Mouse (Mus musculus) neural tube, embryonic 14.5 days (tissue): ENCODE data around the gene Psme4. TPM values are rescaled to one million over a fixed set of nuclear protein-coding genes. Genes with fewer than 3 reads are reported as not detected.
"Not testable (repeated sequence)": the region's sequence is repeated elsewhere in the genome, so short reads cannot be mapped to it uniquely, and the experiment has no call there.

Experiments used
- ATAC-seq: fragments of 200-750 bp; cut with Nextera tagmentation; 2 replicates; pipeline ENCODE4 v1.8.0; 2017; ENCODE audit warnings: low read depth, mild to moderate bottlenecking, moderate TSS enrichment, moderate library complexity
- H3K27ac ChIP-seq: fragments of 300-500 bp; sonication (generic); 2 replicates; pipeline ENCODE4 v1.5.1; 2014; ENCODE audit warnings: low read depth, mild to moderate bottlenecking, control low read depth, low read length, moderate library complexity, mixed read lengths
- H3K27me3 ChIP-seq: fragments of 300-500 bp; sonication (generic); 2 replicates; pipeline ENCODE4 v1.6.1; 2014; ENCODE audit warnings: low read length; ENCODE audit not compliant: control insufficient read depth, insufficient read depth
- H3K36me3 ChIP-seq: fragments of 300-500 bp; sonication (generic); 2 replicates; pipeline ENCODE4 v1.6.1; 2014; ENCODE audit warnings: low read length, mixed read lengths; ENCODE audit not compliant: control insufficient read depth, insufficient read depth
- H3K4me1 ChIP-seq: fragments of 300-500 bp; sonication (generic); 2 replicates; pipeline ENCODE4 v1.6.1; 2014; ENCODE audit warnings: low read length; ENCODE audit not compliant: control insufficient read depth, insufficient read depth
- H3K4me2 ChIP-seq: fragments of 300-500 bp; sonication (generic); 2 replicates; pipeline ENCODE4 v1.6.1; 2014; ENCODE audit warnings: mild to moderate bottlenecking, low read depth, low read length, control low read depth
- H3K4me3 ChIP-seq: fragments of 300-500 bp; sonication (generic); 2 replicates; pipeline ENCODE4 v1.5.1; 2014; ENCODE audit warnings: low read depth, low read length, control low read depth, mixed read lengths
- H3K9ac ChIP-seq: fragments of 300-500 bp; sonication (generic); replicated peaks from 2 replicates; pipeline ENCODE4 v1.6.1; 2014; ENCODE audit warnings: low read depth, mild to moderate bottlenecking, control low read depth, low read length, mixed read lengths
- H3K9me3 ChIP-seq: fragments of 300-500 bp; sonication (generic); 2 replicates; pipeline ENCODE4 v1.6.1; 2016; ENCODE audit warnings: low read length; ENCODE audit not compliant: control insufficient read depth
- WGBS: fragments of 180-500 bp; shearing (Covaris S2); extraction: QIAGEN DNeasy Blood & Tissue Kit; methylation state at CpG from one replicate; pipeline ENCODE4 v1.1.7; 2014; 5-methylcytosine and 5-hydroxymethylcytosine counted together
- polyA plus RNA-seq: library from polyadenylated mRNA; unstranded; fragments of >200 nt; fragmentation: Nextera tagmentation; extraction: Ambion mirVana; gene quantifications from 2 replicates; pipeline ENCODE4 v1.2.1, GENCODE M21; 2014

Psme4 gene
- polyA plus RNA-seq, 1 experiment from 2014 or later = 28.1 TPM

GRCm38 (mm10) chr11:30754486-30754854 lies 17.1 kb upstream of the Psme4 start:
- not testable (repeated sequence) for H3K4me1 ChIP-seq, H3K27me3 ChIP-seq, H3K27ac ChIP-seq, H3K9me3 ChIP-seq, ATAC-seq, H3K36me3 ChIP-seq
- 72% methylated on average over 4 of the region's 4 CpGs for WGBS
- peak overlapping the region; percentile 98 for H3K4me2 ChIP-seq
- peak overlapping the region; percentile 64 for H3K9ac ChIP-seq
- H3K4me3 ChIP-seq = peak overlapping the region; percentile 57

DNA sequence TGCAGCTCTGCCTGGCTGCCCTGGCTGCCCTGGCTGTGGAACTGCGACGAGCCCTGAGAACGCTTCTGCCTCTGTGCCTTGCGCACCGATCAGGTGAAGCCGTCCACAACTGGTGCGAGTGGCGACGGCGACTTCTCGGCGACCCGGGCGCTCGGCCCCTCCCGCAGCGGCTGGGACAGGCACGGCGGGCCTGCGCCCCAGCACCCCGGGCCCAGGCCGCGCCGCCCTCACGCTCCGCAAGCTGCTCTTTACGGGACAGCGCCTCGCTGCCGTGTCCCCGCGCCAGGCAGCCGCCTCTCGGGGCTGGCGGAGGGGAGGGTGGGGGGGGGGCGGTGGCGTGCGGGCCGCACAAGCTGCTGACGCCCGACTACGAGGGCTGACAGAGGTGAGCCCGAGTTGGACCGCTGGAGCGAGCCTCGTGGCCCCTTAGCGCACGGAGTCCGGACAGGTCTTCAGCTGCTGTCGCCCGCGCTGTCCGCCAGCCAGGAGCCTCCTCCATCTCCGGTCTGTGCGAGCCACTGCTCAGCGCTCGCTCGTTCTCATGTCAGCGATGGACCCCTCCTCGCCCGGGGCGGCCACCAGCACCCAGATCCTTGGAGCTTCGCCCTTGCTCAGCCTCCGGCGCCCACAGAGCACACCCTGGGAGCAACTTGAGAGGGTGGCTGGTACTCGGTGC lies 16.5 kb upstream of the Psme4 start:
- Histone ChIP-seq H3K4me3 (peak overlapping the region; percentile 57), H3K9me3 (no peaks in the 10 kb centered on the region), H3K36me3 (no peaks in the 10 kb centered on the region), H3K4me2 (peak overlapping the region; percentile 98), H3K27ac (no peak overlapping the region), H3K9ac (peak overlapping the region; percentile 64), H3K27me3 (no peaks in the 10 kb centered on the region; the same call in 1 of the 2 replicates), H3K4me1 (no peaks in the 10 kb centered on the region)
- peak; percentile 90 for ATAC-seq
- WGBS = 1% methylated on average over 51 of the region's 66 CpGs

DNA sequence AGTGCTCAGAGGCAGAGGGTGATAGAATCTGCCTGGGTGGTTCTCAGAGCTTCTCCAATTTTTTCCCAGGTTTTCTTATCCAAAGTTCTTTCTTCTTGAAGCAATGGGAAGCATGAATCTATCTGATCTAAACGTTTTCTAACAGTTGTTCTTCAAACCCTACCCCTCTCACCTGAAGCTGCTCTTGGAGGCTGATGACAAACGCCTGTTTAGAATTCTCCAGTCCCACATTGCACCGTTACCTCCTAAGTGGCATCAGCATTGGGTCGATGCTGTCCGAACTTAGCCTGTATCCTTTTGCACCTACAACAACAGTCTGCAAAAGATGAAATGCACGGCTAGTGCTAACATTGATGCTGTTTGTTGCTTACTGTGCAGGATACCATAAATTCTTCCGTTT lies 10.1 kb upstream of the Psme4 start:
- WGBS = 83% methylated on average over 7 of the region's 7 CpGs
- no peaks in the 10 kb centered on the region for H3K4me1 ChIP-seq
- no peak overlapping the region for H3K4me3 ChIP-seq
- no peaks in the 10 kb centered on the region for H3K36me3 ChIP-seq
- H3K27me3 ChIP-seq = no peaks in the 10 kb centered on the region
- no peak overlapping the region for H3K27ac ChIP-seq
- ATAC-seq = no peak
- H3K9ac ChIP-seq = no peak overlapping the region
- H3K9me3 ChIP-seq = no peaks in the 10 kb centered on the region
- no peak overlapping the region for H3K4me2 ChIP-seq

GRCm38 (mm10) chr11:30761891-30762290 lies 9.6 kb upstream of the Psme4 start:
- no peaks in the 10 kb centered on the region for H3K27me3 ChIP-seq
- H3K27ac ChIP-seq = no peak overlapping the region
- H3K9me3 ChIP-seq = no peaks in the 10 kb centered on the region
- H3K4me3 ChIP-seq = no peak overlapping the region
- H3K4me2 ChIP-seq = no peak overlapping the region
- no peak overlapping the region for H3K9ac ChIP-seq
- no peaks in the 10 kb centered on the region for H3K36me3 ChIP-seq
- 89% methylated on average over 1 of the region's 1 CpGs for WGBS
- H3K4me1 ChIP-seq = no peaks in the 10 kb centered on the region
- ATAC-seq = no peak

DNA sequence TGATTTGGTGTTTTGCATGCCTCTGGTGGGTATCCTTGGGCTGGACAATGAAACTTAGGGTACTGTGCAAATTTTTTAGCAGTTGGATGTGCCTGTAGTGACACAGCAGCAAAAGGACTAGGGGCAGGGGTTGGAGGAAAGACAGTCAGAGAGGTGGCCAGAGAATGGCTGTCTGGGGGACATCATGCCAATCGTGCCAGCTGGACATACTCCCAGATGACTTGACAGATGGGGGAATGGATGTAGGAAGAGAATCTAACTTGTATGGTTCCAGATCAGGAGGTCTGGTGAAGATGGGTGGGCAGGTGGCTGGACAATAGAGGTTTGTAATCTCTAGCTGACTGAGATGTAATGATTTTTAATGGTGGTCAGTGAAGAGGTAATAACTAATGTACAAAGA lies 6.5 kb upstream of the Psme4 start:
- whole genome bisulfite sequencing = 69% methylated on average over 1 of the region's 1 CpGs

DNA sequence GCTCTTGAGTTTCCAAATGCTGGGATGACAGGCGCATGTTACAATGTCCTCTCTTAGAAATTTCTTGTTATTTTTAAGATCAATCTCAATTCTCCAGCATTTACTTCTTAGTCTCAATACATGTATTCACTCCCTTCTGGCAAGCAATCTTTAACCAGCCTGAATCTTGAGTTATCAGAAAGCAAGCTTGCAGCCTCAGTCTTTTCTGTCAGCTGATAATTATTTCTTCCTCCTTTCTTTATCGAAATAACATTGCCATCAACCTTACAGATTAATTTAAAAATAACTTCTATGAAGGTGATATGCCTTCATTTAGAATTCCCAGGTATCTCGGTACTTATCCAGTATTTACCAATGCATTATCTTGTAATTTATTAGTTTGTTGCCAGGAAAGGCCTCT lies 709 bp upstream of the Psme4 start:
- Histone ChIP-seq H3K9me3 (no peaks in the 10 kb centered on the region), H3K4me1 (peaks cover 23% of the 10 kb centered on the region), H3K4me2 (peak overlapping the region; percentile 75), H3K27ac (no peak overlapping the region; the same call in 1 of the 2 replicates), H3K36me3 (no peaks in the 10 kb centered on the region), H3K9ac (peak overlapping the region; percentile 99; the same call in 1 of the 2 replicates), H3K4me3 (peak overlapping the region; percentile 100), H3K27me3 (0 out of 2 replicates have a peak, but pooled peaks cover 2% of the 10 kb centered on the region)
- 80% methylated on average over 3 of the region's 3 CpGs for WGBS
- no peak for ATAC-seq

More for the DNA sequence above, 6.5 kb upstream of the Psme4 start:
- ATAC-seq = no peak
- no peaks in the 10 kb centered on the region for H3K27me3 ChIP-seq
- H3K27ac ChIP-seq = no peak overlapping the region
- H3K9ac ChIP-seq = no peak overlapping the region
- no peaks in the 10 kb centered on the region for H3K9me3 ChIP-seq
- no peaks in the 10 kb centered on the region for H3K36me3 ChIP-seq
- no peaks in the 10 kb centered on the region for H3K4me1 ChIP-seq
- no peak overlapping the region for H3K4me2 ChIP-seq
- H3K4me3 ChIP-seq = no peak overlapping the region

DNA sequence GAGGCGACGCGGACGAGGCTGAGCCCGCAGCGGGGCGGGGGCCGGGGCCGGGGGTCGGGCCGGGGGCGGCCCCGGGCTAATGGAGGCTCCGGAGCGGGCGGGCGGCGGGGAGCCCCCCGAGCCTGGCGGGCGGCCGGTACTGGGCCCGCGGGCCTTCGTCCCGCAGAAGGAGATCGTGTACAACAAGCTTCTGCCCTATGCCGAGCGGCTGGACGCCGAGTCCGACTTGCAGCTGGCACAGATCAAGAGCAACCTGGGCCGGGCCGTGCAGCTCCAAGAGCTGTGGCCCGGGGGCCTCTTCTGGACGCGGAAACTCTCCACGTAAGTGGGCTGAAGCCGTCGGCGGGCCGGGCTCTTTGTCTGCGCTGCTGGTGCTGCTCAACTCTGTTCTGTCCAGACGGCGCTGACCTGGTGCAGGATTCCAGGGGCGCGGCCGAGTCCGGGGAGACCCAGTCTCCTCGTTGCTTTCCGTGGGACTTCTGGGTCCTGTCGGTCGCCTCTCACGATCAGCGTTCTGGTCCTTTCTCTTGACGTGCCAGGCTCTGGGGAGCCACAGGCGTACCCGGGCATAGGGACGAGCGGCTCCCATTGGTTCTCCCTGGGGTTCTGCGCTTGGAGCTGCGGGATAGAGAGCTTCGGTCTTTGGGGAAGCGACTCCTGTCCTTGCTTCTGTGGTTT lies 517 bp downstream of the Psme4 start:
- peak overlapping the region; percentile 75 for H3K4me2 ChIP-seq
- 0 out of 2 replicates have a peak, but pooled peaks cover 2% of the 10 kb centered on the region for H3K27me3 ChIP-seq
- H3K4me1 ChIP-seq = peaks cover 23% of the 10 kb centered on the region
- no peaks in the 10 kb centered on the region for H3K9me3 ChIP-seq
- ATAC-seq = peak; percentile 83
- H3K4me3 ChIP-seq = peak overlapping the region; percentile 100
- peak overlapping the region; percentile 95 for H3K27ac ChIP-seq
- under 1% methylated on average over 54 of the region's 64 CpGs for WGBS
- peak overlapping the region; percentile 99 for H3K9ac ChIP-seq
- no peaks in the 10 kb centered on the region for H3K36me3 ChIP-seq

DNA sequence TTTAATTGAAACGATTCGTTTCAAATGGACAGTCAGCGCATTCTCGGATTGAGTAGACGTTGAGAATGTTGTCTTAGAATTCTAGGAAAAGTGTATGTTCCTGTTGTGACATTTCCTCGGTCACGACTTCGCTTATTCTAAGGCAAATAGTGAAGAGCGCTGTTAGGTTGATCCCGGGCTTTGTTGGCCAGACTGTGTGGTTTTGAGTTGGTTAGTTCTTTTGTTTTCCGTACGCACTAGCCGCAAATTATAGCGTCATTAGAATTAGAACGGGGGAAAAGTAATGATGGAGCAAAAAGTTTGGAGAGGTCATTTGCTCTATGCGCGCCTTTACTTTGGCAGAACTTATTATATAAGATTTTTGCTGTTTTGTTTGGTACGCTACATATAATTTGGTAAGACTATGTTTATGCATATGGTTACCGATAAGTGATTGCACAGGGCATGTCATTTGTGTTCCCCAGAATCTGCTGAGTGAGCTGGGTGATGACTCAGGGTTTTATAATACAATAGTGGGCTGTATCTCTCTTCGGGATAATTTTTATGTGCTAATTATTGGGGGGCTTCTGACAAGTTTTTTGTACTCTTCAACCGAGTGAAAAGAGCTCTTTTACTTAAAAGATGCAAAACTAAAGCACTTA lies 1.4 kb downstream of the Psme4 start:
- H3K27ac ChIP-seq = peak overlapping the region; percentile 95
- H3K4me1 ChIP-seq = peaks cover 23% of the 10 kb centered on the region
- 2% methylated on average over 21 of the region's 21 CpGs for WGBS
- peak overlapping the region; percentile 75 for H3K4me2 ChIP-seq
- H3K36me3 ChIP-seq = no peaks in the 10 kb centered on the region
- ATAC-seq = no peak
- 0 out of 2 replicates have a peak, but pooled peaks cover 2% of the 10 kb centered on the region for H3K27me3 ChIP-seq
- peak overlapping the region; percentile 99 for H3K9ac ChIP-seq
- H3K9me3 ChIP-seq = no peaks in the 10 kb centered on the region
- peak overlapping the region; percentile 100 for H3K4me3 ChIP-seq

- Histone ChIP-seq H3K9ac (no peak overlapping the region), H3K9me3 (no peaks in the 10 kb centered on the region), H3K36me3 (no peaks in the 10 kb centered on the region), H3K27me3 (0 out of 2 replicates have a peak, but pooled peaks cover 2% of the 10 kb centered on the region), H3K4me2 (no peak overlapping the region), H3K27ac (no peak overlapping the region), H3K4me1 (peaks cover 23% of the 10 kb centered on the region), H3K4me3 (no peak overlapping the region)
- 73% methylated on average over 1 of the region's 1 CpGs for WGBS
- ATAC-seq = no peak
Measured at GRCm38 (mm10) chr11:30774638-30775037, 3.1 kb downstream of the Psme4 start.
